Mouse (Mus musculus): Measurements from ENCODE around the gene Tlk1. TPM values are rescaled to one million over a fixed set of nuclear protein-coding genes. Genes with fewer than 3 reads are reported as not detected.

Tlk1 gene
- 10 to 100 TPM; 31.2 to 31.9 TPM for total RNA-seq (2021)

DNA sequence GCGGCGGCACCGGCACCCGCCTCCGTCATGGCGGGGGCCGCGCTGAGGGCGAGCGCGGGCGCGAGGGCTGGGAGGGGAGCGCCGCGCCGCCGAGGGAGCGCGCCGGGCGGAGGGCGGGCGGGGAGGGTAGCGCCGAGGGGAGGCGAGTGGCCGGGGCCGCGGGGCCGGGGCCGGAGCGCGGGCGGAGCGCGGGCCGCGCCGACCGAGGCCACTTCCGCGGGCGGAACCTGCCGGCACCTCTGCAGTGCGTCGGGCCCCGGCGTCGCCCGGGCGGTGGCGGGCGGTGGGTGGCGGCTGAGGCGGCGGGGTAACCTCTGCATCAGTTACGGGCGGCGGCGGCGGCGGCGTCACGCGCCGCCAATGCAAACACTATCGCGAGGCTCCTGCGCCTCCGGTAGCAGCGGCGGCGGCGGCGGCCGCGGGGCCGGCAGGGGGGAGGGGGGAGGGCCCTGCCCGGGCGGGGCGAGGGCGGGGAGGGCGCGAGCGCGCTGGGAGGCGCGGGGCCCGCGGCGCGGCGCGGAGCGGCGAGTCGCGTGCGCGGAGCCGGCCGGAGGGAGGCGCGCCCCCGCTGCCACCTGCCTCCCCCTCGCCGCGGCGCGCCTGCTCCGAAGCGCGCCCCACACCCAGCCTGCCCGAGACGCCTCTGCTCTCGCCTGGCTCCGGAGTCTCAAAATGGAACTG, at the start of gene Tlk1:
Gene Tlk1 (minus strand): TSS at position 358 of the 681 bp plus-strand sequence.
- peak; percentile 53 for DNase-seq (ENCODE audit: low spot score)
- intact Hi-C loops (cut with DNase I) = loop anchor here (2.0 kb wide), 1 partner anchor 45 kb away; no protein-coding TSS in a partner anchor

DNA sequence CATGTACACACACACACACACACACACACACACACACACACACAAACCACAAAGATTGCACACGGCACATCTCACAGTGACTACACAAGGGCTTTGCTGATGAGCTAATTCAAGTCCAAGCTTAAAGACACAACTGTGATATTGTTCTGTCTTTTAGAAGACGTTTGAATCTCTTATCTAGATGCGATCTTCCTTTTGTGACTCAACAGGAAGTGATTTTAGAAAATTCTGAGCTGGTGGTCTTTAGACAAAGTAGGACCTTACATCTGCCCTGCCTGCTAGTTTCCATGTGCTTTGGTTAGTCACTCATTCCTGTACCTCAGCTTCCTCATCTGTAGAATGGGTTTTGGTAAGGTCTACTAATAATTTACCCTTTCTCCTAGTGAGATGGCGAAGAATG, 49.6 kb upstream of the Tlk1 start:
- intact Hi-C loops (cut with DNase I) = no loop called here
- DNase-seq (ENCODE audit: low spot score) = no peak

DNA sequence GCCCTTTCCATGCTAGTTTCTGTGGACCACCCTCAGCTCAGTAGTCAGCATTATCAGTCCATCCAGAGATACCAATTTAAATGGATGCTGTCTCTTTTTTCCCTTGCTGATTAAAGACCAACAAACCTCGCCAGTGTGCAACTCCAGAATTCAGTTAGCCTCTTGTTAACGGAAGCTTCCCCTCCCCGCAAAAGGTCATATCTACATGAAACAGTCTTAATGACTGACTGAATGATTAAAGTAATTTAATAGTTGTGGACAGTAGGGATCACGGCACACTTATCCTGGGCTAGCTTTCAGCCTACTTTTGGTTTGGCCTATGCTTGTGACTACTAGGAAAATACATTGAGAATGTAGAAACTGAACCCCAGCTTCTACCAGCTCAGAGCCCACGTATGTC, 47.6 kb upstream of the Tlk1 start:
- intact Hi-C loops (cut with DNase I) = loop anchor here (2.0 kb wide), 1 partner anchor 16 kb away; no protein-coding TSS in a partner anchor
- DNase-seq (ENCODE audit: low spot score) = no peak

DNA sequence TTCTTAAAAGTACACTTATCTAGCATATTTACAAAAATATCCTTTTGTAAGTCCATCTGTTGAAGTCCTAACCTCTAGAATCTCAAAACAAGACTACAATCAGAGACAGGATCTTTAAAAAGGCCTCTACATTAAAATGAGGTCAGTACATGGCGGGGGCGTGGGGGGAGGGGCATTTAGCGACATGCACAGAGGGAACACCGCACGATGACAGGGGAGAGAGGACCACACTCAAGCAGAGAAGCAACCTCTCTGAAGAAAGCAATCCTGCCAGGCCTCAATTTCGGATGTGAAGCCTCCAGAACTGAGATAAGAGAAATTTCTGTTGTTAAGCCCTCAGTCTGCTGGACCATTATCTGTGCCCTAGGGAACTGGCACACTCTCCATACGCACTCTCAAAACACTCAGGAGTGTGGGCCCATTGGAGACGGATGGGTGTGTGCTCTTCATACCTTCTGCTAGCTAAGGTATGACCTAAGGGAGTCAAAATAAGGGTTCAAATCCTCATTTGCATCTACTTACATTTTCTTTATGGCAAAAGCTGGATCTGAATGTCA, 46.0 kb upstream of the Tlk1 start:
- no peak for DNase-seq (ENCODE audit: low spot score)

DNA sequence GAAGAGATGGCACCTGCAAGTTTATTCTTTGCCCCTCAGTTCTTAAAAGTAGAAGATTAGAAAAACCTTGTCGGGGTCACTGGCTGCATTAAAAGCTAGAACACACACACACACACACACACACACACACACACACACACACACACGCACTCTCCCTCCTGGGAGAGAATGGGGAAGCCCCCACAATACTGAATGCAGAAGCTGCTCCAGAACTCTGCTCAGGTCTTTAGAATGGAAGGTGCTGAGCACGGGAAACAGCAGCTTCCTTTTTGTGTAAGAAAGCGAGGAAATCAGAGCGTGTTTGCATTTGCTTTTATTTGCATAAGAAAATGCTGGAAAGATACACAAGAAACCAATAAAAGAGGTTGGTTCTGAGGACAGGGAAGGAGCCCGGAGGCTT, 45.3 kb upstream of the Tlk1 start:
- DNase-seq (ENCODE audit: low spot score) = no peak
- intact Hi-C loops (cut with DNase I) = no loop called here

More for the DNA sequence above, 46.0 kb upstream of the Tlk1 start:
- intact Hi-C loops (cut with DNase I) = loop anchor here (2.0 kb wide), 1 partner anchor 17 kb away; no protein-coding TSS in a partner anchor

DNA sequence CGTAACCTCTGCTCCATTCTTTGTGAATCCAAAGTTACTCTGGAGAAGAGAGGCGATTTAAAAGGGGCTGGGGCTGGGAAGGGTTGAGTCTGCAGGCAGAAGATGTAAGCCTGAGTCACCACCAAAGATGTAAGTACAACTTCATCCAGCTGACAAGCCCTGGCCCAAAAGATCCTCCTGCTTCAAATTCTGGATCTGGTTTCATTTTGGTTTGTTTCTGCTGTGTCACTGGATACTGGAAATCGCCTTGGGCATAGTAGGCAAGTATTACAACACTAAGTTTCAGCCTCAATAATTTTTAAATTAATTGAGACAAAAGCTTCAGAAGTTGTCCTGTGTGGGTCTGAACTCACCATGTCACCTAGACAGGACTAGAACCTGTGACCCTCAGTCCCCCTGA, 43.6 kb upstream of the Tlk1 start:
- intact Hi-C loops (cut with DNase I) = no loop called here
- no peak for DNase-seq (ENCODE audit: low spot score)

DNA sequence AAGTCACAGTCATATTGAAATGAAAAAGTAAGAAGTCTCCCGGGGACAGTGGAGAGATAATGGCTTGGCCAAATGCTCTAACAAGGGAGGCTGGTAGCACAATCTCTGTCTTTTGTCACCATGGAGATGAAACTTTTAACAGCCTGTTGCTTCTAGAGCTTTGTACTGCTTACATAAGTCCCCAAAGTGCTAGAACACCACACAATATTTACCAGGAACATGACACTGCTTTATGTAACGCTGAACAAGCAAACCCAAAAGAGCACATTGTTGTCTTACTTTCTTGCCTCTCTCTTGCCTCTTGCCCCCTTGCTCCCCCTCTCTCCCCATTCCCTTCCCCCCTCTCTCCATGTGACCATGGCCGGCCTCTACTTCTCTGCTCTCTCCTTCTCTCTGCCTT, 41.7 kb upstream of the Tlk1 start:
- intact Hi-C loops (cut with DNase I) = no loop called here
- no peak for DNase-seq (ENCODE audit: low spot score)

DNA sequence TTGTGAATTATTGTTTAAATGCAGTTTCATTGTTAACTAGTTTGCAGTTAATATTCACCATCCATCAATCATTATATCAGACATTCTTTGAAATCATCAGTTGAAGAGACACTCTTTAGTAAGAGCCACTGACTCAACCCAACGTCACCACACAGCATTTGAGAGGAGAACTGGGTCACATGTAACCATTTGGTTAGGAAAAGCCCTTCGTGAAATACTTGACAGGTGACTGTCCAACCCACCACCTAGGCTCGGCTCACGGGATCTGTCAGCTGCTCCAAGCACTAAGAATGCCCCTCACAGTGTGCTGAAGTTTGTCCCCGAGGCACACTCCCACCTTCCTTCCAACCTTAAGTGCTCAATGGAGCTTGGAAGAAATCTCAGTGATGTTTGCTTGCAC, 37.4 kb upstream of the Tlk1 start:
- no peak for DNase-seq (ENCODE audit: low spot score)
- intact Hi-C loops (cut with DNase I) = no loop called here

DNA sequence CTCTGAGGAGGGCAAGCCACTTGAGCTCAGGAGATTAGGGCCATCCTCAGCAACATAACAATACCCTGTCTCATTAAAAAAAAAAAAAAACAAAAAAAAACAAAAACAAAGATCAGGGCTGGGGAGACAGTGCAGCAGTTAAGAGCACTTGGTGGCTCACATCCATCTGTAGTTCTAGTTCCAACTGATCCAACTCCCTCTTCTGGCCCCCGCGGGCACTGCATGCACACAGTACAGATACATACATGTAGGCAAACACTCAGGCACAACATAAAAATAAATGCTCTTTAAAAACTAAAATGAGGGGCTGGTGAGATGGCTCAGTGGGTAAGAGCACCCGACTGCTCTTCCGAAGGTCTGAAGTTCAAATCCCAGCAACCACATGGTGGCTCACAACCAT, 34.2 kb upstream of the Tlk1 start:
- intact Hi-C loops (cut with DNase I) = no loop called here
- no peak for DNase-seq (ENCODE audit: low spot score)

DNA sequence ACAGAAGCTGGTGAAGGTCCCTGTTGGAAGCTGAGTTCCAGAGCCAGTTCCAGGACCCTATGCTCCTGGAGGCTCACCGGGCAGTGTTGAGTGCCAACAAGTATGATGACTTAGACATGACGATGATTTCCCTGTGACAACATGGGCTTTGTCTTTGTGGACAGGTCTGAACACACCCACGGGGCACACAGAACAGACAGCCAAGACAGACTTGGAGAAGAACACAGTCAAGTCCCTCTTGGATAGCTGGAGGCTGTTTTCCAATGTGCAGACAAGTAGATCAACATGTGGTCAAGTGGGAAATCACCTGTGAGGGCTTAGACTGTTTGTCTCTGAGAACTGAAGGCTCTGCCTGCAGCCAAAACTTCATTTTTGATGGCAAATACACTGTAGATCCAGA, 31.4 kb upstream of the Tlk1 start:
- no peak for DNase-seq (ENCODE audit: low spot score)
- intact Hi-C loops (cut with DNase I) = no loop called here

DNA sequence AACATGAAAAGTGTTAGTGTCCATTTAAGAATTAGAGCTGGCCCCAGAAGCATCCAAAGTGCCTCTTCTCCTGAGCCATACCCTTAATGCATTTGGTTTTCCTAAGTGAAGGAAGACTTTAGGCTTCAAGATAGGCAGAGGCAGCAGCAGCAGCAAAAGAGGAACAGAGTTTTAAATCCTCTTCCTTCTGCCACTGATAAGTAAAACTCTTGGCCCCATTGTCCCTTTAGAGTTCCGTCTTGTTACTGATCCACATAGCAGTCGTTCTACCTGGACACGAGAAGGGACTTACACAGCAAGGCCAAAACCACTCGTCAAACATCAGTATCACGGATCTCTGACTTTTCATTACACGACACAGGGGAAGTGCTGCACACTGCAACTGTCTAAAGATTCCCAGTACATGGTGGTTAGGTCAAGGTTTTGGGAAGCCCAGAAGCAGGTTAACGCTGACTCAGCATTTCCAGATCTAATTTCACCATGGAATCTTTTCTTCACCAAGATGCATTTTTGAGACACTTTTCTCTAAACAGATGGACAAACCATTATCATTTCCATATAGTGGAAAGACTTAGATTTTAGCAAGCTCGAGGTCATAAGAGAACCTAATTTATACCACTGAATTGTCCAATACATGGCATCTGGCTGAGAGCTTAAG, 28.8 kb upstream of the Tlk1 start:
- intact Hi-C loops (cut with DNase I) = no loop called here

DNA sequence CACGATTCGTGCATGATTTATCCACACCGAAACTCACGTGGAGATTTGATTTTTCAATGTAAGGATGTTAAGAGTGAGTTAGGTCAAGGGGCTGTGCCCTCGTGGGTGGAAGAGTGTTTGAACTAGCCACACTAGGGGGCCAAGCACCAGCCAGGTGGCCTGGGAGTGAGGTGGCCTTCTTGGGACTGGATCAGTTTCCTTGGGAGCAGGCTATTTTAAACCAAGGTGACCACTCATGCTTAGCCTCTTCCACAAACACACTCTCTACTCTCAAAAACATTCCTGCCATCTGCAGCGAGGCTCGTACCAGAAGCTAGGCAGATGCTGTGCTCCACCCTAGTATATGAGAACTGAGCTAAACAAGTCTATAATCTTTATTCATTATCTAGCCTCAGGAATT, 27.8 kb upstream of the Tlk1 start:
- DNase-seq (ENCODE audit: low spot score) = no peak
- intact Hi-C loops (cut with DNase I) = no loop called here

More for the DNA sequence above, 28.8 kb upstream of the Tlk1 start:
- DNase-seq (ENCODE audit: low spot score) = no peak

DNA sequence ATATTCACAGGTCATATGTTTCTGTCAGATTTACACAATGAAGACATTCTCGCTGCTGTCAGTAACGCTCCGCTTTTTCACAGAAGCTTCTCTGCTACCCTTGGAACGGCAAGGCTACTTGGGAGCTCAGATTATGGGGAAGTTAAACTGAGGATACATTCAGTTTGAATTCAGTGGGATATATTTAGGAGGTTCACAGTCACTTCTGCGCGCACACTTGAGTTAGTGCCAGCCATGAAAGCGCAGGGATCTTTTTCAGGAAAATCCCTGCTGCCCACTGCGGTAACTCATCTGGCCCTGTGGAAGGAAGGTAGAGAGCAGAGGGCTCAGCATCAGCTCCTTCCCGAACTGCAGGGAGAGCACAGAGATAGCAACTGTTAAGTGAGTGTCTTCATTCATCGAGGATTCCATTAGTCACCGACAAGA, 27.3 kb upstream of the Tlk1 start:
- DNase-seq (ENCODE audit: low spot score) = no peak
- intact Hi-C loops (cut with DNase I) = no loop called here

DNA sequence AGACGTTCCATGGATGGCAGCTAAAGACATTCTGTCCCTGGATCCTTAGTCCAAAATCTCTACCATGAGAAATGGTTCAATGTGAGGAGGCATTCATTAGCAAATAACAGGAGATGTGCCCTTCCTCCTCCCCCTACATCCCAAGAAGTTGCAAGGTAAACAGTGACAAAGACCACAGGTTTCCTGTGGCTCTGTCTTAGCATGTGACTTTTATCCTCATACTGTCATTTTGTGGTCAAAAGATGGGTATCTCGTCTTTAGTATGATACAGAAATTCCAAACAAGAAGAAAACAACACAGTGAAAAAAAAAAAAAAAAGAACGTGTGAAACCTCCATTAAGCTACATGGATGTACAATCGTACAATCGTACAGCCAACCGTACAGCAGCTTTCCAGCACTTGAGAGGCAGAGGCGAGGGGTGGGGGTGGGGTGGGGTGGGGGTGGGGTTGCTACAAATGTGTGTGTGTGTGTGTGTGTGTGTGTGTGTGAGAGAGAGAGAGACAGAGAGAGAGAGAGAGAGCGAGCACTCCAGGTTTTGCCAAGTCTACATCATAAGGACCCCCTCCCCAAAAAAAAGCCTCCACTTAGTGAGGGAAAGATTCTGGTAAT, 26.8 kb upstream of the Tlk1 start:
- no peak for DNase-seq (ENCODE audit: low spot score)
- intact Hi-C loops (cut with DNase I) = no loop called here

DNA sequence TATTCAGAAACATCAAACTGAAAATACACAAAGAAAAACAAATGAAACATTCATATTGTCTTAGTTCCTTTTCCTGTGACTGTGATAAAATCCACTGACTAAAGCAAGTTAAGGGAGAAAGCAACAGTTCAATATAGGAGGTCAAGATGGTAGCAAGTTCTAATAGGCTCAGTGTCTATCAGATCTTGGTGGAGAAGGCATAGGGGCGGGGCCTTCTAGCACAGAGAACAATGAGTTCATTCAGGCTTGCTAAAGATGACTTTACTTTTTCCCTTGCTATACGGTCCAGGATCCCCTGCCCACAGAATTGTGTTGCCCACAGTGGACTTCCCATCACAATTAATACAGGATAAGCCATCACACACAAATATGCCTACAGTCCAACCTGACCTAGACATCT, 20.3 kb upstream of the Tlk1 start:
- DNase-seq (ENCODE audit: low spot score) = no peak
- intact Hi-C loops (cut with DNase I) = no loop called here

DNA sequence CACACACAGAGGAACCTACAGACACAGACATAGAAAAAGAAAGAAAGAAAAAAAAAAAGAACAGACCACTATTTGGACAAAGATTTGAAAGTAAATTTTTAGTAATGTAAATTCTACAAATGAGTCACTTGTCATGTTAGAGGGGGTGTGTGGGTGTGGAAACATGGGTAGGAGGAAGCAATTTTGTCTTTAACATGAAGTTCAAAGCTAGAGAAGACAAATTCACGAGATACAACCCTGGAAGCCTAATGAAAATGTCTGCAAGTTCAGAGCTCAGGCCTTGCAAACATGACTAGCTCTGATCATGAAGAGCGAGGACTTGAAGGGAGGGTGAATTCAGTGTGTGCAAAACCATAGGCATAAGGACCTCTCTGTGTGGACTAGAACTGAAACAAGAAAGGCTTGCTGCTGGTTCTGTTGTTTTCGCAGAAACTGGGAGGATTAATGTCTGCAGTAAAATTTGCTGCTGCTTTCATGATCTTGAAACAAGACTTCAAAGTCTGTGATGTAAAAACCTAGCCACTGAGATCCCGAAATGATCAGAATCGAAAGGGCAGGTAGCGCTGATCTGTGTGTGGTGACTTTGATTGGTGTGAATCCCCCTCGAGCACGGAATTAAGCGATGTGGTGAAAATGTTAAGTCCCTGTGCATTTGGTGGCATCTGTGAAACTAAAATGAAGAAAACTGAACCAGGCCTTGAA, 19.3 kb upstream of the Tlk1 start:
- intact Hi-C loops (cut with DNase I) = no loop called here
- DNase-seq (ENCODE audit: low spot score) = no peak

DNA sequence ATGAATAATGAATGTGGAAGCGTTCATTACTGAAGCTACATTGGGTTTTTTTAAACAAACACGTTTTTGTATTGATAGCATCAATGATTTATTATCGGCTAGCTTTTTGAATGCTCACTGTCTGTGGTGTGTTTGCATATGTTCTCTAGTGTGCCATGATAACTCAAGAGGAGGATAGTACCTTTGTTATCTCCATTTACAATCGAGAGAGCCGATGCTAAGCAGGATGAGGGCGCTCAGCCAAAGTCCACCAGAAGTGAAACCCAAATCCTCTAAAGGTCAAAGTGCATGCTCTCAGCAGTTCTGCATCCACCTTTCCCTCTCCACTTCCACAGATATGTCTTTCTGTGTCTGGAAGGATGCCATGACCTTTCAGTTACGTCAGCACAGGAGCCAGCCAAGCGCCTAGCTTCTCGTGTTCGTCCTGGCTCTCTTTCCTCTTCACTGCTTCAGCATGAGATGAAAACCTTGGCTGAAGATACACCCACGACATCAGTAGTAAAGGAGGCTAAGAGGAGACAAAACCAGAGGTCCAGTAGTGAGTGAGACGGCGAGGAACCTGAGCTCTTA, 16.6 kb upstream of the Tlk1 start:
- intact Hi-C loops (cut with DNase I) = no loop called here
- DNase-seq (ENCODE audit: low spot score) = no peak

DNA sequence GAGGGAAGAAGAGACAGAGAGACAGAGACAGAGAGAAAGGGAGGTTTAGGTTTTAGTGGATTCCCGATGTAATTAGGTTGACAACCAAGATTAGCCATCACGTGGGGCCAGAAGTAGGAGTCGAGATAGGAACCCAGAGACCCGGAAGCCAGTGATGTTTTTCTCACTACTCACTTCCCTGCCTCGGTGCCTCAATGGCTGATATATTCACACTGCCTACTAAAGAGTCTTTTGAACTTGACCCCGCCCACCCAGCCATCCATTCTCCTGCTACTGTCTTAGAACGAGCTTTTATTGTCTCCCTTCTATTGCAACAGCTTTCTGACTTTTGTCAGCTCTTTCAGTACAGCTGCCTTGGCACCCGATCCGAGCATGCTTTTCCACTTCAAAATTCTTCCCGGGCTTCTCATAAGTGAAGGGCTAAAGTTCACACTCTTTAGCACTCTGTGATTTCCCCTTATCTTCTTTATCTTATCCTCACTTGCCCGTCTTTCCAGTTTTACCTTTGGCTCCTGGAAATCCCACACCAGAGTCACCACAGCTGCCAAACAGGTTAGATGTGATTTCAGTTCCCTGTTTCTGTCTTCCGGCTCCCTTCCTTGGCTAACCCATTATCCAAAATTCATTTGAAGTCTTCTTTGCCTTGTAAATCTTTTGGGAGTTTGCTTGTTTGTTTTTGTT, 13.1 kb upstream of the Tlk1 start:
- intact Hi-C loops (cut with DNase I) = no loop called here
- no peak for DNase-seq (ENCODE audit: low spot score)

DNA sequence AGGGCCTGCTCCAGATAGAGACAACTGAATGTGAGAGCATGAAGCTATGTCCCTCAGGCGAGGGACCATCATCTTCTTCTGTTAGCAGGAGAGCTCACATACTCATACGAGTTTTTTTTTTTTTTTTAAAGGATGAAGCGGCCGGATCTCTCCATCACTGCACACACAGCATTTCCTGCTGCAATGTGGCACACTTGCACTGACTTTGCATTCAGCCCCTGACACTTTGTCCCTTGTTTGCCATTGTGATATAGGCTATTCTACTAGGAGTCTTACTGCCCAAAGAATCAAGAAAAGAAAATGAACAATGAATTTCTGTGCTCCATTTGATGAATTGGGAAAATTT, 10.8 kb upstream of the Tlk1 start:
- intact Hi-C loops (cut with DNase I) = no loop called here
- DNase-seq (ENCODE audit: low spot score) = no peak
